In genomic region chr7:12926316-12926715, GRCm38 (mm10) we compare ENCODE assay signal across 25 mouse cellular contexts. TPM values are rescaled to one million over a fixed set of nuclear protein-coding genes. Genes with fewer than 3 reads are reported as not detected.
DNase-seq lines count a peak whose midpoint lies in the region; ATAC-seq and TF ChIP-seq lines count a peak whose summit lies in the region.
"Had no signal": no experiment of that assay in that cellular context is flagged by ENCODE, and none has a peak within 500 bp of the region (broad histone marks: within the 10 kb centered on the region; RNA-seq: fewer than 3 reads in every experiment).

No protein-coding gene starts in this region.

- peaks cover 20% of the 10 kb centered on the region for H3K36me3 ChIP-seq in limb, embryonic 11.5 days (ENCODE audit: control insufficient read depth, insufficient read depth, low read length)
- peaks cover 64% of the 10 kb centered on the region for H3K36me3 ChIP-seq in limb, embryonic 10.5 days
- H3K36me3 ChIP-seq in MEL (ENCODE audit: control insufficient read depth in 1 of 2, insufficient read depth in 2 of 2, low read length in 2 of 2) = peaks cover 14 to 18% of the 10 kb centered on the region in 2 experiments

- no peak for TF ChIP-seq CTCF in MEL (IDR thresholded peaks at IDR 0.05 in 2 of 3, conservative IDR thresholded peaks at IDR 0.05 in 1 of 3; ENCODE audit: control insufficient read depth in 1 of 3, insufficient read depth in 1 of 3, low read depth in 2 of 3, low read length in 3 of 3, poor library complexity in 1 of 3, severe bottlenecking in 1 of 3)

- no peak overlapping the region for H3K4me3 ChIP-seq in limb, embryonic 11.5 days (ENCODE audit: low read depth, low read length)
- H3K4me3 ChIP-seq in limb, embryonic 10.5 days = no peak overlapping the region
- H3K4me3 ChIP-seq in MEL (ENCODE audit: control insufficient read depth in 1 of 2, insufficient read depth in 1 of 2, low read depth in 2 of 2, low read length in 2 of 2) = no peak overlapping the region
- H3K4me3 ChIP-seq: embryonic facial prominence, embryonic 10.5 days; embryonic facial prominence, embryonic 15.5 days; forebrain, embryonic 12.5 days; heart, embryonic 10.5 days; heart, embryonic 15.5 days; left cerebral cortex, adult 2 months; limb, embryonic 15.5 days; liver, embryonic 15.5 days had no signal

- H3K27me3 ChIP-seq in limb, embryonic 11.5 days (ENCODE audit: control insufficient read depth, insufficient read depth, low read length) = peaks cover 20% of the 10 kb centered on the region
- peaks cover 45% of the 10 kb centered on the region for H3K27me3 ChIP-seq in limb, embryonic 10.5 days (ENCODE audit: low read depth, poor library complexity, severe bottlenecking)
- H3K27me3 ChIP-seq in MEL (ENCODE audit: control insufficient read depth in 1 of 2, insufficient read depth in 2 of 2, low read length in 2 of 2) = no peaks in the 10 kb centered on the region
- H3K27me3 ChIP-seq: heart, embryonic 15.5 days; Patski had no signal

- TF ChIP-seq RAD21 in MEL (IDR thresholded peaks at IDR 0.05; ENCODE audit: low read depth, low read length) = no peak

- peaks cover 28% of the 10 kb centered on the region for H3K79me2 ChIP-seq in MEL (ENCODE audit: control insufficient read depth, insufficient read depth, low read length, poor library complexity)

- no peak for TF ChIP-seq EP300 in MEL (IDR thresholded peaks at IDR 0.05; ENCODE audit: low read depth in 1 of 2, low read length in 2 of 2)

- 0 out of 2 replicates have a peak overlapping the region, but pooled peaks have one; percentile 4 for H3K4me2 ChIP-seq in limb, embryonic 11.5 days (ENCODE audit: low read depth, severe bottlenecking)
- H3K4me2 ChIP-seq: forebrain, embryonic 12.5 days; heart, embryonic 15.5 days; limb, embryonic 15.5 days; liver, embryonic 15.5 days; lung, embryonic 14.5 days had no signal

- H3K9ac ChIP-seq in limb, embryonic 11.5 days (ENCODE audit: low read length) = no peak overlapping the region
- no peak overlapping the region for H3K9ac ChIP-seq in MEL (ENCODE audit: control insufficient read depth, low read depth, low read length, poor library complexity, severe bottlenecking)
- H3K9ac ChIP-seq: embryonic facial prominence, embryonic 15.5 days; forebrain, embryonic 12.5 days; heart, embryonic 15.5 days; limb, embryonic 15.5 days; liver, embryonic 15.5 days; lung, embryonic 14.5 days had no signal

- no peak overlapping the region for H3K27ac ChIP-seq in limb, embryonic 11.5 days (replicated peaks; ENCODE audit: low read depth, low read length)
- no peak overlapping the region for H3K27ac ChIP-seq in limb, embryonic 10.5 days
- no peak overlapping the region for H3K27ac ChIP-seq in MEL (ENCODE audit: control insufficient read depth, low read depth, low read length)
- H3K27ac ChIP-seq: embryonic facial prominence, embryonic 10.5 days; embryonic facial prominence, embryonic 15.5 days; forebrain, embryonic 12.5 days; heart, embryonic 10.5 days; heart, embryonic 15.5 days; kidney, postnatal 0 days; left cerebral cortex, adult 2 months; limb, embryonic 15.5 days; liver, embryonic 15.5 days had no signal

- no peaks in the 10 kb centered on the region for H3K9me3 ChIP-seq in limb, embryonic 11.5 days (ENCODE audit: control insufficient read depth, low read length)
- 0 out of 2 replicates have a peak, but pooled peaks cover 1% of the 10 kb centered on the region for H3K9me3 ChIP-seq in limb, embryonic 10.5 days (replicated peaks)
- H3K9me3 ChIP-seq in MEL (replicated peaks; ENCODE audit: insufficient read depth, low read length) = no peaks in the 10 kb centered on the region
- H3K9me3 ChIP-seq: embryonic facial prominence, embryonic 10.5 days; embryonic facial prominence, embryonic 15.5 days; forebrain, embryonic 12.5 days; heart, embryonic 10.5 days; heart, embryonic 15.5 days; limb, embryonic 15.5 days; liver, embryonic 15.5 days had no signal

- ATAC-seq in limb, embryonic 11.5 days (ENCODE audit: insufficient number of reproducible peaks, low FRiP score, low TSS enrichment, low read depth) = no peak
- ATAC-seq: Patski had no signal

- H3K4me1 ChIP-seq in limb, embryonic 11.5 days (ENCODE audit: control insufficient read depth, insufficient read depth, low read length) = peaks cover 15% of the 10 kb centered on the region
- peaks cover 36% of the 10 kb centered on the region for H3K4me1 ChIP-seq in limb, embryonic 10.5 days
- peaks cover 0 to 10% of the 10 kb centered on the region in 2 experiments; a peak in 1 of 4 replicates for H3K4me1 ChIP-seq in MEL (ENCODE audit: control insufficient read depth in 1 of 2, insufficient read depth in 2 of 2, low read length in 2 of 2)

- DNase-seq in limb, embryonic 11.5 days (ENCODE audit: low spot score) = no peak
- no peak for DNase-seq in limb, embryonic 10.5 days (ENCODE audit: low spot score)
- DNase-seq in MEL (ENCODE audit: low read depth, low spot score) = peak; percentile 27
- DNase-seq in cerebellum, adult 8-10 months = peak; percentile 37
- peak; percentile 64 to 67 for DNase-seq in cerebellum, postnatal 25 days
- DNase-seq in layer of hippocampus, adult 8-10 months (ENCODE audit: low spot score in 2 of 2) = no peak
- no peak for DNase-seq in thymus, postnatal 4 days
- no peak for DNase-seq in right cerebral cortex, postnatal 4 days
- DNase-seq: adrenal gland, postnatal 14 days; B cell, adult 2 months; gastrocnemius, postnatal 14 days; layer of hippocampus, adult 9-11 months; midbrain, embryonic 14.5 days; right cerebral cortex, adult 18-20 months had no signal

- WGBS in limb, embryonic 11.5 days = 87% methylated on average over 7 of the region's 7 CpGs
- WGBS in limb, embryonic 10.5 days = 85% methylated on average over 7 of the region's 7 CpGs

- no peak for TF ChIP-seq POLR2A in MEL (IDR thresholded peaks at IDR 0.05; ENCODE audit: control insufficient read depth in 1 of 2, insufficient read depth in 1 of 2, low read depth in 1 of 2, low read length in 2 of 2, poor library complexity in 1 of 2)

TF ChIP-seq in MEL, 35 proteins besides CTCF, POLR2A, EP300 and RAD21:
- no peak for TF ChIP-seq MYC (IDR thresholded peaks at IDR 0.05; ENCODE audit: low read depth, low read length)
- TF ChIP-seq MXI1 (IDR thresholded peaks at IDR 0.05; ENCODE audit: low read depth, low read length) = no peak
- no peak for TF ChIP-seq MAX (IDR thresholded peaks at IDR 0.05; ENCODE audit: low read length)
- TF ChIP-seq NELFE (IDR thresholded peaks at IDR 0.05; ENCODE audit: low read depth, low read length) = no peak
- TF ChIP-seq USF1 (IDR thresholded peaks at IDR 0.05; ENCODE audit: low read depth, low read length) = no peak
- TF ChIP-seq TAL1 (IDR thresholded peaks at IDR 0.05; ENCODE audit: low read length) = no peak
- TF ChIP-seq UBTF (IDR thresholded peaks at IDR 0.05; ENCODE audit: borderline replicate concordance, insufficient read depth, low read depth, low read length) = no peak
- TF ChIP-seq GATA1 (IDR thresholded peaks at IDR 0.05; ENCODE audit: low read depth, low read length) = no peak

RNA-seq across cellular contexts. Expression of gene Rnf225, which starts 0.9 kb away (rescaled TPM):
- 0.57 and 0.59 TPM in 2 replicates for polyA plus RNA-seq in limb, embryonic 11.5 days (2014; fragmentation: Nextera tagmentation; extraction: Ambion mirVana)
- polyA plus RNA-seq in limb, embryonic 10.5 days (2016; fragmentation: Nextera tagmentation; extraction: Ambion mirVana) = 0.66 and 0.94 TPM in 2 replicates
- total RNA-seq in MEL (2012; rRNA removed) = 0.89 and 1.0 TPM in 2 replicates
- polyA plus RNA-seq in MEL (2012; ENCODE audit: insufficient read depth in 1 of 2, insufficient read length in 2 of 2, low read depth in 1 of 2, low replicate concordance in 2 of 2, missing spikeins in 1 of 2) = 1 to 10 TPM in 1 of 2 experiments, not detected in 1; 2.3 TPM
- 1 to 10 TPM in 1 of 4 experiments, under 1 TPM in 3; 0.77 to 1.4 (median 0.92) TPM for total RNA-seq in layer of hippocampus, adult 8-10 months (2022)

RNA-seq across cellular contexts. Expression of gene Rps5, which starts 4.2 kb away (rescaled TPM):
- polyA plus RNA-seq in limb, embryonic 11.5 days (2014; fragmentation: Nextera tagmentation; extraction: Ambion mirVana) = 1,067 and 1,071 TPM in 2 replicates
- 1,082 and 1,228 TPM in 2 replicates for polyA plus RNA-seq in limb, embryonic 10.5 days (2016; fragmentation: Nextera tagmentation; extraction: Ambion mirVana)
- total RNA-seq in MEL (2012; rRNA removed) = 3,873 and 4,196 TPM in 2 replicates
- polyA plus RNA-seq in MEL (2012; ENCODE audit: insufficient read depth in 1 of 2, insufficient read length in 2 of 2, low read depth in 1 of 2, low replicate concordance in 2 of 2, missing spikeins in 1 of 2) = 1,000 to 10,000 TPM in 1 of 2 experiments, 100 to 1,000 TPM in 1; 960 to 2,915 TPM
- total RNA-seq in layer of hippocampus, adult 8-10 months (2022) = 100 to 1,000 TPM; 383 to 519 (median 436) TPM

RNA-seq across cellular contexts. Expression of gene Zscan22, which starts 28.7 kb away (rescaled TPM):
- 28.1 and 29.0 TPM in 2 replicates for polyA plus RNA-seq in limb, embryonic 11.5 days (2014; fragmentation: Nextera tagmentation; extraction: Ambion mirVana)
- polyA plus RNA-seq in limb, embryonic 10.5 days (2016; fragmentation: Nextera tagmentation; extraction: Ambion mirVana) = 22.4 and 23.1 TPM in 2 replicates
- total RNA-seq in MEL (2012; rRNA removed) = 1.3 and 2.5 TPM in 2 replicates
- 1 to 10 TPM in 1 of 2 experiments, not detected in 1; 7.1 TPM for polyA plus RNA-seq in MEL (2012; ENCODE audit: insufficient read depth in 1 of 2, insufficient read length in 2 of 2, low read depth in 1 of 2, low replicate concordance in 2 of 2, missing spikeins in 1 of 2)
- 10 to 100 TPM; 14.0 to 20.3 (median 15.1) TPM for total RNA-seq in layer of hippocampus, adult 8-10 months (2022)

RNA-seq across cellular contexts. Expression of gene Zfp324, which starts 39.3 kb away (rescaled TPM):
- polyA plus RNA-seq in limb, embryonic 11.5 days (2014; fragmentation: Nextera tagmentation; extraction: Ambion mirVana) = 8.2 and 10.2 TPM in 2 replicates
- 8.4 and 12.0 TPM in 2 replicates for polyA plus RNA-seq in limb, embryonic 10.5 days (2016; fragmentation: Nextera tagmentation; extraction: Ambion mirVana)
- total RNA-seq in MEL (2012; rRNA removed) = 5.9 and 9.9 TPM in 2 replicates
- 1 to 10 TPM in 1 of 2 experiments, not detected in 1; 5.2 TPM for polyA plus RNA-seq in MEL (2012; ENCODE audit: insufficient read depth in 1 of 2, insufficient read length in 2 of 2, low read depth in 1 of 2, low replicate concordance in 2 of 2, missing spikeins in 1 of 2)
- total RNA-seq in layer of hippocampus, adult 8-10 months (2022) = 10 to 100 TPM in 3 of 4 experiments, 1 to 10 TPM in 1; 9.5 to 11.6 (median 11.3) TPM

RNA-seq across cellular contexts. Expression of gene Zfp128, which starts 45.3 kb away (rescaled TPM):
- 6.3 and 7.7 TPM in 2 replicates for polyA plus RNA-seq in limb, embryonic 11.5 days (2014; fragmentation: Nextera tagmentation; extraction: Ambion mirVana)
- 5.0 and 7.4 TPM in 2 replicates for polyA plus RNA-seq in limb, embryonic 10.5 days (2016; fragmentation: Nextera tagmentation; extraction: Ambion mirVana)
- 1.1 TPM in 2 replicates for total RNA-seq in MEL (2012; rRNA removed)
- 1 to 10 TPM in 1 of 2 experiments, not detected in 1; 1.5 TPM for polyA plus RNA-seq in MEL (2012; ENCODE audit: insufficient read depth in 1 of 2, insufficient read length in 2 of 2, low read depth in 1 of 2, low replicate concordance in 2 of 2, missing spikeins in 1 of 2)
- 1 to 10 TPM; 6.6 to 8.3 (median 7.4) TPM for total RNA-seq in layer of hippocampus, adult 8-10 months (2022)

Comparison
In these comparisons a context has a peak if more than half of its experiments do, and no peak if none do; other contexts are left out.
1. DNase-seq: peak in MEL (single experiment), cerebellum, adult 8-10 months (single experiment) and cerebellum, postnatal 25 days (2 of 2); none in limb, embryonic 11.5 days (single experiment), limb, embryonic 10.5 days (single experiment), layer of hippocampus, adult 8-10 months (0 of 2), thymus, postnatal 4 days (single experiment) and right cerebral cortex, postnatal 4 days (single experiment).